Mouse (Mus musculus): ENCODE measurements around the gene Rab5if. TPM values are rescaled to one million over a fixed set of nuclear protein-coding genes. Genes with fewer than 3 reads are reported as not detected.
"Not testable (repeated sequence)": the region's sequence is repeated elsewhere in the genome, so short reads cannot be mapped to it uniquely, and the experiment has no call there.

The Rab5if gene
- polyA plus RNA-seq, 1 experiment from 2014 or later = 174 TPM

GRCm38 (mm10) chr2:156913191-156913590 is 50.3 kb downstream of the Rab5if start:
- Histone ChIP-seq H3K9me3 (ENCODE audit: control insufficient read depth, low read length) (no peaks in the 10 kb centered on the region), H3K4me1 (replicated peaks; ENCODE audit: control insufficient read depth, insufficient read depth, low read length) (no peaks in the 10 kb centered on the region), H3K4me3 (replicated peaks; ENCODE audit: low read length) (no peak overlapping the region), H3K9ac (no peak overlapping the region), H3K27me3 (ENCODE audit: control insufficient read depth, insufficient read depth, low read length) (no peaks in the 10 kb centered on the region), H3K36me3 (replicated peaks; ENCODE audit: control insufficient read depth, insufficient read depth) (no peaks in the 10 kb centered on the region), H3K4me2 (replicated peaks) (no peak overlapping the region), H3K27ac (no peak overlapping the region)
- ATAC-seq (ENCODE audit: low FRiP score) = no peak
- DNase-seq (ENCODE audit: low spot score) = peak; percentile 47
- 66% methylated on average over 5 of the region's 5 CpGs for WGBS

GRCm38 (mm10) chr2:156915559-156915958 is 52.6 kb downstream of the Rab5if start:
- no peak for ATAC-seq (ENCODE audit: low FRiP score)
- no peak overlapping the region for H3K9ac ChIP-seq
- no peaks in the 10 kb centered on the region for H3K9me3 ChIP-seq (ENCODE audit: control insufficient read depth, low read length)
- H3K4me1 ChIP-seq (replicated peaks; ENCODE audit: control insufficient read depth, insufficient read depth, low read length) = no peaks in the 10 kb centered on the region
- no peak overlapping the region for H3K27ac ChIP-seq
- H3K4me2 ChIP-seq (replicated peaks) = no peak overlapping the region
- H3K27me3 ChIP-seq (ENCODE audit: control insufficient read depth, insufficient read depth, low read length) = no peaks in the 10 kb centered on the region
- no peaks in the 10 kb centered on the region for H3K36me3 ChIP-seq (replicated peaks; ENCODE audit: control insufficient read depth, insufficient read depth)
- 87% methylated on average over 3 of the region's 3 CpGs for WGBS
- no peak for DNase-seq (ENCODE audit: low spot score)
- H3K4me3 ChIP-seq (replicated peaks; ENCODE audit: low read length) = no peak overlapping the region

DNA sequence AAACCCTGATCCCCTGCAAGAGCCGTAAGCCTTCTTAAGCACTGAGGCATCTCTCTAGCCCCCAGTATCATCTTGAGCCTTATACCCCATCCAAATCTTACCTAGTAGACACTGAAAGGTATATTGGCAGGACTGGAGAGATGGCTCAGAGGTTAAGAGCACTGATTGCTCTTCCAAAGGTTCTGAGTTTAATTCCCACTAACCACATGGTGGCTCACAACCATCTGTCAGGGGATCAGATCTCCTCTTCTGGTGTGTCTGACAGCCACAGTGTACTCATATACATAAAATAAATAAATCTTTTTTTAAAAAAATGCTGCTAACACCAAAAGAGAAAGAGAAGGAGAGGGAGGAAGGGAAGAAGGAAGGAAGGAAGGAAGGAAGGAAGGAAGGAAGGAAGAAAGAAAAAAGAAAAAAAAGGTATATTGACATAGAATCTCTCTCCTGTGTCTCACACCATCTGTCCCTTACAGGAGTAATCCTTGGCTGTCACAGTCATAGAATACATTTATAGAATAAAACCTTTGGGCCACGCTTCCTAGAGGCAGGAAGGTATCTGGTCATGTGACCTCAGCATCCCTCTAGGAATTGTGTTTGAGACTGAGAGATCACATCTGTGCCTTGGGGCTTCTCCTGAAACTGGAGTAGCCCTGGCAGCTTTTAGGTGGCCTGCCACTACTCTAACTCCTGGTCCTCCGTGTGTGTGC is 53.6 kb downstream of the Rab5if start:
- 87% methylated on average over 3 of the region's 3 CpGs for WGBS
- ATAC-seq (ENCODE audit: low FRiP score) (no peak), DNase-seq (ENCODE audit: low spot score) (no peak)
- Histone ChIP-seq H3K9me3 (ENCODE audit: control insufficient read depth, low read length) (no peaks in the 10 kb centered on the region), H3K4me3 (replicated peaks; ENCODE audit: low read length) (no peak overlapping the region), H3K4me2 (replicated peaks) (no peak overlapping the region), H3K4me1 (replicated peaks; ENCODE audit: control insufficient read depth, insufficient read depth, low read length) (no peaks in the 10 kb centered on the region), H3K36me3 (replicated peaks; ENCODE audit: control insufficient read depth, insufficient read depth) (no peaks in the 10 kb centered on the region), H3K27ac (no peak overlapping the region), H3K9ac (no peak overlapping the region), H3K27me3 (ENCODE audit: control insufficient read depth, insufficient read depth, low read length) (no peaks in the 10 kb centered on the region)

DNA sequence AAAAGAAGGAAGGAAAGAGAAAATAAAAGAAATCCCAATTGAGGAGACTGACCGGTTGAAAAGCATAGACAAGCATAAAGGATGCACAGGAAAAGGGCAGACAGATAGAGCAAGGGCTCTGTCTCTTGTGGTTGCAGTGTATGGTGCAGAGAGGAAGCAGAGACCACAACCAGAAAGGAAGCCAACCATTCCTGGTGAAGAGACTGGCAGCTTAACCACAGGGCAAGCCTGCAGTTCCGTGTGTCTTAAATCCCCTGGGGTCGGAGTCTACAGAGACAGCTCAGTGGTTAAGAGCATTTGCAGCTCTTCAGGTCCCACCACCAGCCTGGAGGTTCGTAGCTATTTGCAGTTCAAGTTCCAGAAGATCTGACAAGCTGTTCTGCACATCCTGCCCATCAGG is 55.6 kb downstream of the Rab5if start:
- Histone ChIP-seq H3K9ac (no peak overlapping the region), H3K27me3 (ENCODE audit: control insufficient read depth, insufficient read depth, low read length) (no peaks in the 10 kb centered on the region), H3K27ac (no peak overlapping the region), H3K9me3 (ENCODE audit: control insufficient read depth, low read length) (no peaks in the 10 kb centered on the region), H3K4me3 (replicated peaks; ENCODE audit: low read length) (no peak overlapping the region), H3K4me1 (replicated peaks; ENCODE audit: control insufficient read depth, insufficient read depth, low read length) (no peaks in the 10 kb centered on the region), H3K4me2 (replicated peaks) (no peak overlapping the region), H3K36me3 (replicated peaks; ENCODE audit: control insufficient read depth, insufficient read depth) (no peaks in the 10 kb centered on the region)
- WGBS = 68% methylated on average over 4 of the region's 4 CpGs
- ATAC-seq (ENCODE audit: low FRiP score) (no peak), DNase-seq (ENCODE audit: low spot score) (no peak)

DNA sequence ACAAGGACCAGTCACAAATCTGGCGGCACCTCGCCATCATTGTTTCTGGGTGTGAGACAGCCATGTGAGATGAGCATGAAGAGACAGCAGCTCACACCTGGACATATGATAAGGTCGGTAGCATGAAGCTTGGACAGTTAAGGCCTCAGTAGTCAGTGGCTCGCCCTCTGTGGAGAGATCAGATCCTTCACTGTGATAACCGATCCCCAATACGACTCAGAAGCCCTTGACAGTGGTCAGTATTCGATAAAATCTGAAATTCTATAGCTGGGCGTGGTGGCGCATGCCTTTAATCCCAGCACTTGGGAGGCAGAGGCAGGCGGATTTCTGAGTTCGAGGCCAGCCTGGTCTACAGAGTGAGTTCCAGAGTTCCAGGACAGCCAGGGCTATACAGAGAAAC is 56.3 kb downstream of the Rab5if start:
- not testable (repeated sequence) for H3K4me1 ChIP-seq (replicated peaks; ENCODE audit: control insufficient read depth, insufficient read depth, low read length); H3K27me3 ChIP-seq (ENCODE audit: control insufficient read depth, insufficient read depth, low read length); H3K9ac ChIP-seq; H3K27ac ChIP-seq; H3K36me3 ChIP-seq (replicated peaks; ENCODE audit: control insufficient read depth, insufficient read depth); ATAC-seq (ENCODE audit: low FRiP score); H3K9me3 ChIP-seq (ENCODE audit: control insufficient read depth, low read length); DNase-seq (ENCODE audit: low spot score); H3K4me3 ChIP-seq (replicated peaks; ENCODE audit: low read length); H3K4me2 ChIP-seq (replicated peaks)
- 96% methylated on average over 11 of the region's 11 CpGs for WGBS

DNA sequence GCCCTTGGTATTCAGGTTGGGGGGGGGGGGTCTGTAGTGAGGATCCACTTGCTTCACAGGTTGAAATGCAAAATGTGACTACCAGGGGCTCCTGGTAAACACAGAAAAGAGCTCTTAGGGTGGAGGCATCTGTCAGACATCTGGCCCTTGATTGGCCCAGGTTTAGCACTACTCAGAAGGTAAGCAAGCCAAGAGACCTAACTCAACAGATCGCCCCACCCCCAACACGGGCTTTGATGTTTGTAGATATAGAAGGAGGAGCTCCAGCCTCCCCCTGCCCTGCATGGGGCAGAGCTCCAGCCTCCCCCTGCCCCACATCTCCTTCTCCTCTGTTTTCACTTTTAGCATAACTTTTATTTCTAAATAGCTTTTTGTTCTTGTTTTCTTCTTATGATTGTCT is 56.9 kb downstream of the Rab5if start:
- Histone ChIP-seq H3K27ac (no peak overlapping the region), H3K9ac (no peak overlapping the region), H3K9me3 (ENCODE audit: control insufficient read depth, low read length) (no peaks in the 10 kb centered on the region), H3K4me1 (replicated peaks; ENCODE audit: control insufficient read depth, insufficient read depth, low read length) (no peaks in the 10 kb centered on the region), H3K27me3 (ENCODE audit: control insufficient read depth, insufficient read depth, low read length) (no peaks in the 10 kb centered on the region), H3K4me3 (replicated peaks; ENCODE audit: low read length) (no peak overlapping the region), H3K36me3 (replicated peaks; ENCODE audit: control insufficient read depth, insufficient read depth) (no peaks in the 10 kb centered on the region), H3K4me2 (replicated peaks) (no peak overlapping the region)
- ATAC-seq (ENCODE audit: low FRiP score) = no peak
- 63% methylated on average over 2 of the region's 2 CpGs for WGBS
- no peak for DNase-seq (ENCODE audit: low spot score)

GRCm38 (mm10) chr2:156923057-156923456 is 60.1 kb downstream of the Rab5if start:
- ATAC-seq (ENCODE audit: low FRiP score) = no peak

More at GRCm38 (mm10) chr2:156923057-156923456, 60.1 kb downstream of the Rab5if start:
- H3K4me1 ChIP-seq (replicated peaks; ENCODE audit: control insufficient read depth, insufficient read depth, low read length) = no peaks in the 10 kb centered on the region
- H3K4me3 ChIP-seq (replicated peaks; ENCODE audit: low read length) = no peak overlapping the region
- peaks cover 20% of the 10 kb centered on the region for H3K36me3 ChIP-seq (replicated peaks; ENCODE audit: control insufficient read depth, insufficient read depth)
- no peaks in the 10 kb centered on the region for H3K27me3 ChIP-seq (ENCODE audit: control insufficient read depth, insufficient read depth, low read length)
- no peak overlapping the region for H3K27ac ChIP-seq
- no peaks in the 10 kb centered on the region for H3K9me3 ChIP-seq (ENCODE audit: control insufficient read depth, low read length)
- no peak overlapping the region for H3K4me2 ChIP-seq (replicated peaks)
- H3K9ac ChIP-seq = no peak overlapping the region
- DNase-seq (ENCODE audit: low spot score) = no peak
- 80% methylated on average over 5 of the region's 5 CpGs for WGBS

Other genes with a start within 250 kb of the Rab5if start
- gene Dlgap4, start 249.4 kb upstream of the Rab5if start, polyA plus RNA-seq (2014; fragmentation: Nextera tagmentation; extraction: Ambion mirVana) = 220 and 221 TPM in 2 replicates
- 41.4 and 47.1 TPM in 2 replicates for gene Myl9, start 87.7 kb upstream of the Rab5if start, polyA plus RNA-seq (2014; fragmentation: Nextera tagmentation; extraction: Ambion mirVana)
- 18.9 and 21.5 TPM in 2 replicates for gene Tgif2, start 23.1 kb upstream of the Rab5if start, polyA plus RNA-seq (2014; fragmentation: Nextera tagmentation; extraction: Ambion mirVana)
- 4.0 and 5.4 TPM in 2 replicates for gene 4930518I15Rik, start 5.2 kb upstream of the Rab5if start, polyA plus RNA-seq (2014; fragmentation: Nextera tagmentation; extraction: Ambion mirVana)
- 0.14 and 0.20 TPM in 2 replicates for gene Sla2, start 24.1 kb downstream of the Rab5if start, polyA plus RNA-seq (2014; fragmentation: Nextera tagmentation; extraction: Ambion mirVana)
- gene Ndrg3, start 128.9 kb downstream of the Rab5if start, polyA plus RNA-seq (2014; fragmentation: Nextera tagmentation; extraction: Ambion mirVana) = 133 and 147 TPM in 2 replicates
- 11.3 and 11.9 TPM in 2 replicates for gene Dsn1, start 144.0 kb downstream of the Rab5if start, polyA plus RNA-seq (2014; fragmentation: Nextera tagmentation; extraction: Ambion mirVana)
- 9.5 and 9.7 TPM in 2 replicates for gene Soga1, start 216.1 kb downstream of the Rab5if start, polyA plus RNA-seq (2014; fragmentation: Nextera tagmentation; extraction: Ambion mirVana)
- gene Tldc2, start 223.9 kb downstream of the Rab5if start, polyA plus RNA-seq (2014; fragmentation: Nextera tagmentation; extraction: Ambion mirVana) = not detected in 2 replicates

Data from hindbrain, embryonic 14.5 days (tissue).